19 mouse cellular contexts compared by ENCODE assay signal in the genomic region with DNA sequence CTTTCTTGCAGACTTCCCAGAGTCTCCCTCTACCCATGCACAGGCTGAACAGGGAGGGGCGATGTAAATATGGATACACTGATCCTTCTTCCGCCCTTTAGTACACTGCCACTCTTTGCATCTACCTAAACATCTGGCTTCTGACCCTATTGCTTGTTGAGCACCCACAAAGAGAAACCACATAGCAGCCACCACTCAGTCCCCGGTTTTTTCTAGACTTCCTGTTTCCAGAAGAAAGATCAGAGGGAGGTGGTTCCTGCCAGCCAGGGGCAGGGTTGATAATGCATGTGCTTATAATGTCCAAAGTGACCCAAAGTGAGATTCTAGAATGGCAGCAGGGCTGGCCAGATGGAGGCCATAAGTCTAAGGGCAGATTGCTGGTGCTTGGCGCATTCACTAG. TPM values are rescaled to one million over a fixed set of nuclear protein-coding genes. Genes with fewer than 3 reads are reported as not detected.
DNase-seq lines count a peak whose midpoint lies in the region.
"Had no signal": no experiment of that assay in that cellular context is flagged by ENCODE, and none has a peak within 500 bp of the region (broad histone marks: within the 10 kb centered on the region; RNA-seq: fewer than 3 reads in every experiment).

No protein-coding gene starts in this region.

- peak; percentile 73 for DNase-seq in heart, adult 11 months
- DNase-seq in heart, postnatal 4 days, result no peak
- DNase-seq in c-Kit-positive CD71-negative TER-119-negative erythroid progenitor cells, embryonic 14.5 days (ENCODE audit: low read depth), result peak; percentile 29
- peak; percentile 47 for DNase-seq in naive thymus-derived CD4-positive, alpha-beta T cell, adult 2 months (ENCODE audit: low read depth)
- peak; percentile 48 to 63 for DNase-seq in thymus, postnatal 36 days
- DNase-seq in layer of hippocampus, adult 9-10 months (ENCODE audit: low spot score), result no peak
- DNase-seq in frontal cortex, postnatal 10 days (ENCODE audit: low spot score in 2 of 2), result no peak
- no peak for DNase-seq in frontal cortex, postnatal 36 days (ENCODE audit: low spot score in 2 of 2)
- DNase-seq: adrenal gland, adult 2 months; cerebellum, adult 11-12 months; gastrocnemius, postnatal 14 days; kidney, adult 2 months; kidney, postnatal 14 days; lung, postnatal 14 days had no signal

RNA-seq across cellular contexts. Expression of a gene that starts 6.4 kb away (rescaled TPM):
- total RNA-seq in heart, postnatal 4 days (2021), result not detected
- total RNA-seq: adrenal gland, adult 2 months; G1E; gastrocnemius, postnatal 14 days; heart, postnatal 25 days; hindbrain, postnatal 0 days; layer of hippocampus, postnatal 10 days; left cerebral cortex, postnatal 14 days had no signal

RNA-seq across cellular contexts. Expression of a gene that starts 40.1 kb away (rescaled TPM):
- 10 to 100 TPM; 16.6 to 17.4 TPM for total RNA-seq in heart, postnatal 4 days (2021)

Comparison
In these comparisons a context has a peak if more than half of its experiments do, and no peak if none do; other contexts are left out.
1. DNase-seq: peak in heart, adult 11 months (single experiment), c-Kit-positive CD71-negative TER-119-negative erythroid progenitor cells, embryonic 14.5 days (single experiment), naive thymus-derived CD4-positive, alpha-beta T cell, adult 2 months (single experiment) and thymus, postnatal 36 days (2 of 2); none in heart, postnatal 4 days (single experiment), layer of hippocampus, adult 9-10 months (single experiment), frontal cortex, postnatal 10 days (0 of 2) and frontal cortex, postnatal 36 days (0 of 2).